ENCODE assay signal across 8 mouse cellular contexts in the genomic region with DNA sequence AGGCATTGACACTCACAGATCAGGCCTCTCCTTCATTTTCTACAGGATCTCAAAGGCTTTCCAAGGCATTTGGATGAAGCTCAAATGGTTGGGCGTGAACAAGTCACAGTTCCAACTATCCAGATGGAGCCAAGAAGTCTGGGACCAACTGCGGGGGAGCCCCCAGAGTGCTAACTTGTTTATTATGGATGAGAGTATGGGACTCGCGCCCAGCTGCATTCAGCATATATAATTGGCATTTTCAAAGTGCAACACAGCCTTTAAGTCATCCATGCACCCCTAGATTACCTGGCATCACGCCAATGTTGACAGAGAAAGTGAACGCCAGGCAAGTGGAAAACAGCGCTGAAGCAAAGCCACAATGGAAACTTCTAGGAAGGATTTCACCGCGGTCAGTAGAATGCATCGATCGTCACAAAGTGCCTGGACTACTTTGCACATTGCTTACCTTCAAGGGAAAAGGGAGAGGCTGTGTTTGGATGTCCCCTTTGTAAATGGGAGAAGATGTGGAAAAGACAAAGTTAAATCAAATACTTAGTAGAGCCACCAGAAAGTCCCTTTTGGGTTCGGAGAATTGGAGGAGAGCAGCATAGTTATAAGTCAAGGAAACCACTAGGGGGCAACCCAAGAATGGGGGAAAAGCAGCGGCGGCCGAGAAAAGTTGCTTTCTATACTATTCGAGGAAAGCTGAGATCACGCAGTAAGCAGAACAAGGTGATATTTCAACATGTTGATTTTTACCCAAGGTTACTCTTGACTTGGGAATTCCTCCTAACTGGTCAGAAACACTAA. TPM values are rescaled to one million over a fixed set of nuclear protein-coding genes. Genes with fewer than 3 reads are reported as not detected.
DNase-seq lines count a peak whose midpoint lies in the region; ATAC-seq and TF ChIP-seq lines count a peak whose summit lies in the region.

No protein-coding gene starts in this region.

- H3K9ac ChIP-seq in embryonic facial prominence, embryonic 15.5 days, result no peak overlapping the region
- peak overlapping the region; percentile 65 for H3K9ac ChIP-seq in heart, embryonic 13.5 days
- no peak overlapping the region for H3K9ac ChIP-seq in kidney, postnatal 0 days (ENCODE audit: low read depth, low read length)
- H3K9ac ChIP-seq in liver, adult 2 months (ENCODE audit: low read depth, low read length), result no peak overlapping the region

- H3K9me3 ChIP-seq in embryonic facial prominence, embryonic 15.5 days (replicated peaks), result no peaks in the 10 kb centered on the region
- no peaks in the 10 kb centered on the region for H3K9me3 ChIP-seq in heart, embryonic 13.5 days
- no peaks in the 10 kb centered on the region for H3K9me3 ChIP-seq in kidney, postnatal 0 days (replicated peaks; ENCODE audit: low read length)

- H3K4me3 ChIP-seq in C2C12 (ENCODE audit: insufficient read depth, poor library complexity, severe bottlenecking) (no peak overlapping the region), myocyte (no peak overlapping the region)
- H3K4me3 ChIP-seq in bone marrow, adult 2 months (replicated peaks; ENCODE audit: control insufficient read depth, low read depth, low read length), result no peak overlapping the region
- H3K4me3 ChIP-seq in embryonic facial prominence, embryonic 15.5 days (replicated peaks), result peak overlapping the region; percentile 24
- H3K4me3 ChIP-seq in heart, embryonic 13.5 days, result peak overlapping the region; percentile 39
- H3K4me3 ChIP-seq in kidney, postnatal 0 days (replicated peaks; ENCODE audit: low read depth, low read length), result peak overlapping the region; percentile 13; the same call in 1 of the 2 replicates
- no peak overlapping the region; the same call in 1 of the 2 replicates for H3K4me3 ChIP-seq in liver, adult 2 months (ENCODE audit: insufficient read depth, low read depth, low read length)

- DNase-seq in kidney, postnatal 0 days (ENCODE audit: low spot score), result peak; percentile 96
- DNase-seq in liver, adult 2 months (ENCODE audit: extremely low read depth, low read depth, low spot score), result peak; percentile 49
- peak; percentile 26 for DNase-seq in testis, postnatal 14 days (ENCODE audit: low spot score)

- peak; percentile 79 for ATAC-seq in embryonic facial prominence, embryonic 15.5 days (ENCODE audit: insufficient number of reproducible peaks, low FRiP score, low TSS enrichment, low read depth)
- ATAC-seq in heart, embryonic 13.5 days (ENCODE audit: extremely low read depth, insufficient number of reproducible peaks, low FRiP score, low TSS enrichment), result no peak
- ATAC-seq in kidney, postnatal 0 days (replicated peaks; ENCODE audit: low FRiP score, low read depth), result no peak

- TF ChIP-seq CTCF in C2C12 (IDR thresholded peaks at IDR 0.05; ENCODE audit: control insufficient read depth, insufficient read depth, insufficient read length), result peak; percentile 3
- TF ChIP-seq CTCF in bone marrow, adult 2 months (IDR thresholded peaks at IDR 0.05; ENCODE audit: control insufficient read depth, insufficient read depth, low read length), result peak; percentile 25; the same call in 1 of the 2 replicates
- peak; percentile 85 for TF ChIP-seq CTCF in kidney, postnatal 0 days (IDR thresholded peaks at IDR 0.05; ENCODE audit: low read depth)
- TF ChIP-seq CTCF in liver, adult 2 months (IDR thresholded peaks at IDR 0.05; ENCODE audit: low read depth, low read length), result peak; percentile 51

- 23% methylated on average over 17 of the region's 17 CpGs for WGBS in bone marrow, adult 2 months
- 16% methylated on average over 17 of the region's 17 CpGs for WGBS in embryonic facial prominence, embryonic 15.5 days
- 26% methylated on average over 17 of the region's 17 CpGs for WGBS in heart, embryonic 13.5 days
- 19% methylated on average over 17 of the region's 17 CpGs for WGBS in kidney, postnatal 0 days
- WGBS in liver, adult 2 months, result 27% methylated on average over 17 of the region's 17 CpGs

- no peaks in the 10 kb centered on the region for H3K79me2 ChIP-seq in C2C12 (ENCODE audit: control insufficient read depth, insufficient read depth)
- no peaks in the 10 kb centered on the region for H3K79me2 ChIP-seq in liver, adult 2 months (ENCODE audit: control insufficient read depth, insufficient read depth, low read length)
- H3K79me2 ChIP-seq in myocyte (ENCODE audit: control insufficient read depth, insufficient read depth), result no peaks in the 10 kb centered on the region

- H3K79me3 ChIP-seq in C2C12 (ENCODE audit: low read depth), result no peaks in the 10 kb centered on the region

- H3ac ChIP-seq in C2C12 (ENCODE audit: control insufficient read depth, insufficient read length, low read depth), result no peak overlapping the region
- no peak overlapping the region for H3ac ChIP-seq in myocyte (ENCODE audit: control insufficient read depth, insufficient read length)

- H3K4me2 ChIP-seq in embryonic facial prominence, embryonic 15.5 days (replicated peaks), result peak overlapping the region; percentile 42
- H3K4me2 ChIP-seq in heart, embryonic 13.5 days, result peak overlapping the region; percentile 64
- H3K4me2 ChIP-seq in kidney, postnatal 0 days (ENCODE audit: low read length), result peak overlapping the region; percentile 51
- H3K4me2 ChIP-seq in myocyte (ENCODE audit: low read depth), result peak overlapping the region; percentile 93

- TF ChIP-seq POLR2A in bone marrow, adult 2 months (IDR thresholded peaks at IDR 0.05; ENCODE audit: borderline replicate concordance, control insufficient read depth, low read depth, low read length), result no peak
- TF ChIP-seq POLR2A in liver, adult 2 months (IDR thresholded peaks at IDR 0.05; ENCODE audit: extremely low read depth, insufficient read depth, low read length), result no peak
- TF ChIP-seq POLR2A in myocyte (IDR thresholded peaks at IDR 0.05; ENCODE audit: insufficient read length, low read depth), result no peak

- H3K27ac ChIP-seq in bone marrow, adult 2 months (ENCODE audit: control insufficient read depth, insufficient read depth, low read depth, low read length, poor library complexity), result no peak overlapping the region
- H3K27ac ChIP-seq in embryonic facial prominence, embryonic 15.5 days (replicated peaks), result peak overlapping the region; percentile 65
- no peak overlapping the region for H3K27ac ChIP-seq in heart, embryonic 13.5 days (replicated peaks)
- H3K27ac ChIP-seq in kidney, postnatal 0 days, result no peak overlapping the region
- H3K27ac ChIP-seq in liver, adult 2 months (replicated peaks; ENCODE audit: insufficient read depth, low read depth, low read length), result no peak overlapping the region

- no peaks in the 10 kb centered on the region for H3K36me3 ChIP-seq in C2C12 (ENCODE audit: control insufficient read depth, insufficient read depth)
- no peaks in the 10 kb centered on the region for H3K36me3 ChIP-seq in embryonic facial prominence, embryonic 15.5 days
- H3K36me3 ChIP-seq in heart, embryonic 13.5 days, result no peaks in the 10 kb centered on the region
- no peaks in the 10 kb centered on the region for H3K36me3 ChIP-seq in kidney, postnatal 0 days (ENCODE audit: insufficient read depth, low read length)
- no peaks in the 10 kb centered on the region for H3K36me3 ChIP-seq in liver, adult 2 months (ENCODE audit: control insufficient read depth, insufficient read depth, low read length)
- H3K36me3 ChIP-seq in myocyte (ENCODE audit: control insufficient read depth, insufficient read depth), result peaks cover under 1% of the 10 kb centered on the region

- H3K27me3 ChIP-seq in C2C12 (ENCODE audit: control insufficient read depth, insufficient read depth, insufficient read length), result no peaks in the 10 kb centered on the region
- H3K27me3 ChIP-seq in embryonic facial prominence, embryonic 15.5 days, result no peaks in the 10 kb centered on the region
- H3K27me3 ChIP-seq in heart, embryonic 13.5 days (replicated peaks), result no peaks in the 10 kb centered on the region
- H3K27me3 ChIP-seq in kidney, postnatal 0 days (ENCODE audit: insufficient read depth, low read length), result no peaks in the 10 kb centered on the region
- peaks cover 3% of the 10 kb centered on the region; the same call in 1 of the 2 replicates for H3K27me3 ChIP-seq in liver, adult 2 months (ENCODE audit: control insufficient read depth, insufficient read depth, low read length)
- no peaks in the 10 kb centered on the region for H3K27me3 ChIP-seq in myocyte (ENCODE audit: control insufficient read depth, insufficient read depth, insufficient read length)

- H3K4me1 ChIP-seq in bone marrow, adult 2 months (ENCODE audit: control insufficient read depth, insufficient read depth, low read length), result no peaks in the 10 kb centered on the region
- H3K4me1 ChIP-seq in embryonic facial prominence, embryonic 15.5 days, result peaks cover 15% of the 10 kb centered on the region
- no peaks in the 10 kb centered on the region for H3K4me1 ChIP-seq in heart, embryonic 13.5 days
- 0 out of 2 replicates have a peak, but pooled peaks cover 7% of the 10 kb centered on the region for H3K4me1 ChIP-seq in kidney, postnatal 0 days (replicated peaks; ENCODE audit: insufficient read depth, low read length)
- H3K4me1 ChIP-seq in liver, adult 2 months (ENCODE audit: control insufficient read depth, insufficient read depth, low read length), result no peaks in the 10 kb centered on the region; the same call in 1 of the 2 replicates

TF ChIP-seq in C2C12, 6 proteins besides CTCF, POLR2A, EP300 and RAD21 (continues in another document):
- no peak for TF ChIP-seq MYOD1 (IDR thresholded peaks at IDR 0.05; ENCODE audit: control insufficient read depth, insufficient read length, low read depth)
- TF ChIP-seq FOSL1 (IDR thresholded peaks at IDR 0.05; ENCODE audit: insufficient read depth, low read length, poor library complexity, severe bottlenecking), result no peak
- TF ChIP-seq MYOG (IDR thresholded peaks at IDR 0.05; ENCODE audit: control insufficient read depth, extremely low read depth, insufficient read length), result no peak
- TF ChIP-seq USF1 (IDR thresholded peaks at IDR 0.05; ENCODE audit: low read depth), result no peak

TF ChIP-seq in myocyte, 11 proteins besides CTCF, POLR2A, EP300 and RAD21 (continues in another document):
- no peak for TF ChIP-seq REST (IDR thresholded peaks at IDR 0.05; ENCODE audit: insufficient read depth, insufficient read length)
- no peak for TF ChIP-seq MAX (IDR thresholded peaks at IDR 0.05; ENCODE audit: low read depth)
- TF ChIP-seq MYOD1 (IDR thresholded peaks at IDR 0.05; ENCODE audit: control insufficient read depth in 1 of 3, insufficient read length in 2 of 3, low read depth in 2 of 3), result no peak
- TF ChIP-seq E2F4 (IDR thresholded peaks at IDR 0.05; ENCODE audit: insufficient read depth), result no peak
- TF ChIP-seq CEBPB (IDR thresholded peaks at IDR 0.05; ENCODE audit: insufficient read depth, poor library complexity, severe bottlenecking), result no peak

RNA-seq across cellular contexts. Expression of gene Prss23, which starts 27.3 kb away (rescaled TPM):
- polyA plus RNA-seq in C2C12 (2012; fragmentation: generic; extraction: Trizol), result 110 TPM
- 13.1 TPM in 1 of 2 replicates, not detected in the other for polyA plus RNA-seq in bone marrow, adult 2 months (2011; ENCODE audit: insufficient read depth, insufficient read length, low replicate concordance, missing spikeins)
- 101 and 112 TPM in 2 replicates for polyA plus RNA-seq in embryonic facial prominence, embryonic 15.5 days (2015; fragmentation: Nextera tagmentation; extraction: Ambion mirVana)
- 32.3 and 33.7 TPM in 2 replicates for polyA plus RNA-seq in heart, embryonic 13.5 days (2015; fragmentation: Nextera tagmentation; extraction: Ambion mirVana)
- polyA plus RNA-seq in kidney, postnatal 0 days (2015; fragmentation: Nextera tagmentation; extraction: Ambion mirVana), result 114 TPM in 2 replicates
- 5.5 and 6.8 TPM in 2 replicates for total RNA-seq in liver, adult 2 months (2014; rRNA removed)
- 5.7 and 6.0 TPM in 2 replicates for polyA plus RNA-seq in liver, adult 2 months (2012; rRNA removed)
- 98.5 TPM for polyA plus RNA-seq in myocyte (2012; fragmentation: generic; extraction: Trizol)

Comparison
In these comparisons a context has a peak if more than half of its experiments do, and no peak if none do; other contexts are left out.
1. H3K4me3 ChIP-seq: peak in embryonic facial prominence, embryonic 15.5 days (single experiment), heart, embryonic 13.5 days (single experiment) and kidney, postnatal 0 days (single experiment); none in C2C12 (single experiment), bone marrow, adult 2 months (single experiment), liver, adult 2 months (single experiment) and myocyte (single experiment).
2. CTCF ChIP-seq: peak in every context shown above with its lines; median percentile 85 in kidney, postnatal 0 days; 51 in liver, adult 2 months; 25 in bone marrow, adult 2 months; 3 in C2C12.
3. H3K4me2 ChIP-seq: peak in every context shown above with its lines; median percentile 93 in myocyte; 64 in heart, embryonic 13.5 days; 51 in kidney, postnatal 0 days; 42 in embryonic facial prominence, embryonic 15.5 days.
4. DNase-seq: peak in every context shown above with its lines; median percentile 96 in kidney, postnatal 0 days; 49 in liver, adult 2 months; 26 in testis, postnatal 14 days.